Mouse (Mus musculus) liver, postnatal 0 days (tissue): ENCODE results near the gene Lmo4. TPM values are rescaled to one million over a fixed set of nuclear protein-coding genes. Genes with fewer than 3 reads are reported as not detected.

Experiments
- ATAC-seq: fragments of 200-750 bp; cut with Nextera tagmentation; 2 replicates; pipeline ENCODE4 v1.8.0; 2017; ENCODE audit warnings: mild to moderate bottlenecking, moderate library complexity
- DNase-seq: peaks from one replicate; pipeline ENCODE4 v3.0.0-alpha.2; 2016
- H3K27ac ChIP-seq: fragments of 300-500 bp; sonication (generic); 2 replicates; pipeline ENCODE4 v1.5.1; 2014; ENCODE audit warnings: antibody characterized with exemption, moderate library complexity, mild to moderate bottlenecking, low read depth
- H3K27me3 ChIP-seq: fragments of 300-500 bp; sonication (generic); 2 replicates; pipeline ENCODE4 v1.6.1; 2014; ENCODE audit warnings: low read length, control low read depth, mixed read lengths; ENCODE audit not compliant: insufficient read depth
- H3K36me3 ChIP-seq: fragments of 300-500 bp; sonication (generic); replicated peaks from 2 replicates; pipeline ENCODE4 v1.6.1; 2014; ENCODE audit warnings: mild to moderate bottlenecking, control low read depth, low read length, moderate library complexity, mixed read lengths; ENCODE audit not compliant: insufficient read depth
- H3K4me1 ChIP-seq: fragments of 300-500 bp; sonication (generic); 2 replicates; pipeline ENCODE4 v1.6.1; 2014; ENCODE audit warnings: antibody characterized with exemption, mild to moderate bottlenecking, control low read depth; ENCODE audit not compliant: insufficient read depth
- H3K4me2 ChIP-seq: fragments of 300-500 bp; sonication (generic); 2 replicates; pipeline ENCODE4 v1.6.1; 2014; ENCODE audit warnings: low read depth, mild to moderate bottlenecking, low read length, moderate library complexity, mixed read lengths
- H3K4me3 ChIP-seq: fragments of 300-500 bp; sonication (generic); 2 replicates; pipeline ENCODE4 v1.5.1; 2014; ENCODE audit warnings: low read depth, low read length
- H3K9ac ChIP-seq: fragments of 300-500 bp; sonication (generic); replicated peaks from 2 replicates; pipeline ENCODE4 v1.6.1; 2014; ENCODE audit warnings: mild to moderate bottlenecking, moderate library complexity
- H3K9me3 ChIP-seq: fragments of 300-500 bp; sonication (generic); 2 replicates; pipeline ENCODE4 v1.6.1; 2016; ENCODE audit warnings: mild to moderate bottlenecking, control low read depth, low read length, mixed read lengths
- CTCF ChIP-seq: sonication (generic); IDR thresholded peaks from 2 replicates; pipeline ENCODE4 v1.5.1; 2016; ENCODE audit warnings: antibody characterized with exemption, low read depth
- EP300 ChIP-seq: IDR thresholded peaks from 2 replicates; pipeline ENCODE4 v1.6.1; 2016; ENCODE audit warnings: antibody characterized with exemption, low read depth, mild to moderate bottlenecking
- WGBS: fragments of 180-500 bp; shearing (Covaris S2); extraction: QIAGEN DNeasy Blood & Tissue Kit; methylation state at CpG from one replicate; pipeline ENCODE4 v1.1.7; 2014; ENCODE audit not compliant: insufficient replicate concordance; 5-methylcytosine and 5-hydroxymethylcytosine counted together
- polyA plus RNA-seq: library from polyadenylated mRNA; unstranded; fragments of >200 nt; fragmentation: Nextera tagmentation; extraction: Ambion mirVana; gene quantifications from 2 replicates; pipeline ENCODE4 v1.2.1, GENCODE M21; 2015

The Lmo4 gene
- polyA plus RNA-seq, 1 experiment from 2014 or later = 17.4 TPM

GRCm38 (mm10) chr3:144225456-144226240, 20.6 kb upstream of the Lmo4 start:
- Histone ChIP-seq H3K9ac (no peak overlapping the region), H3K27me3 (no peaks in the 10 kb centered on the region), H3K36me3 (no peaks in the 10 kb centered on the region), H3K4me2 (no peak overlapping the region), H3K4me1 (no peaks in the 10 kb centered on the region), H3K9me3 (no peaks in the 10 kb centered on the region), H3K27ac (no peak overlapping the region), H3K4me3 (no peak overlapping the region)
- DNase-seq (no peak), ATAC-seq (no peak)
- TF ChIP-seq EP300 = no peak
- TF ChIP-seq CTCF = no peak
- WGBS = 55% methylated on average over 9 of the region's 9 CpGs

- H3K4me2 ChIP-seq = no peak overlapping the region
Observed at GRCm38 (mm10) chr3:144224594-144224993, 19.6 kb upstream of the Lmo4 start.

GRCm38 (mm10) chr3:144223377-144224105, 18.5 kb upstream of the Lmo4 start:
- no peak for TF ChIP-seq CTCF
- TF ChIP-seq EP300 = no peak
- H3K4me1 ChIP-seq = no peaks in the 10 kb centered on the region
- no peak overlapping the region for H3K27ac ChIP-seq
- DNase-seq (no peak), ATAC-seq (no peak)
- no peak overlapping the region for H3K9ac ChIP-seq
- no peaks in the 10 kb centered on the region for H3K9me3 ChIP-seq
- H3K4me3 ChIP-seq = no peak overlapping the region
- no peaks in the 10 kb centered on the region for H3K36me3 ChIP-seq
- WGBS = 86% methylated on average over 20 of the region's 20 CpGs
- no peak overlapping the region for H3K4me2 ChIP-seq
- H3K27me3 ChIP-seq = no peaks in the 10 kb centered on the region

More at GRCm38 (mm10) chr3:144224594-144224993, 19.6 kb upstream of the Lmo4 start:
- Histone ChIP-seq H3K9ac (no peak overlapping the region), H3K27ac (no peak overlapping the region), H3K4me3 (no peak overlapping the region), H3K36me3 (no peaks in the 10 kb centered on the region), H3K27me3 (no peaks in the 10 kb centered on the region), H3K4me1 (no peaks in the 10 kb centered on the region), H3K9me3 (no peaks in the 10 kb centered on the region)
- TF ChIP-seq EP300 (no peak), CTCF (no peak)
- DNase-seq (no peak), ATAC-seq (no peak)
- WGBS = 71% methylated on average over 7 of the region's 7 CpGs

GRCm38 (mm10) chr3:144222381-144222780, 17.4 kb upstream of the Lmo4 start:
- TF ChIP-seq EP300 (no peak), CTCF (no peak)
- H3K36me3 ChIP-seq = no peaks in the 10 kb centered on the region
- no peaks in the 10 kb centered on the region for H3K27me3 ChIP-seq
- DNase-seq = no peak
- WGBS = 73% methylated on average over 9 of the region's 9 CpGs
- H3K4me2 ChIP-seq = no peak overlapping the region
- H3K4me1 ChIP-seq = no peaks in the 10 kb centered on the region
- H3K27ac ChIP-seq = no peak overlapping the region
- H3K9ac ChIP-seq = no peak overlapping the region
- H3K4me3 ChIP-seq = no peak overlapping the region
- ATAC-seq = no peak
- no peaks in the 10 kb centered on the region for H3K9me3 ChIP-seq

GRCm38 (mm10) chr3:144207498-144207897, 2.5 kb upstream of the Lmo4 start:
- H3K36me3 ChIP-seq = no peaks in the 10 kb centered on the region
- H3K4me2 ChIP-seq = no peak overlapping the region
- WGBS = 43% methylated on average over 5 of the region's 5 CpGs
- no peaks in the 10 kb centered on the region for H3K9me3 ChIP-seq
- no peak overlapping the region for H3K4me3 ChIP-seq
- ATAC-seq (no peak), DNase-seq (peak; percentile 63)
- no peaks in the 10 kb centered on the region for H3K27me3 ChIP-seq
- TF ChIP-seq EP300 = no peak
- peak; percentile 72 for TF ChIP-seq CTCF
- peaks cover 3% of the 10 kb centered on the region; the same call in 1 of the 2 replicates for H3K4me1 ChIP-seq
- no peak overlapping the region for H3K9ac ChIP-seq
- no peak overlapping the region for H3K27ac ChIP-seq

- DNase-seq (no peak), ATAC-seq (no peak)
- H3K4me2 ChIP-seq = no peak overlapping the region
- H3K36me3 ChIP-seq = no peaks in the 10 kb centered on the region
- no peak for TF ChIP-seq EP300
- WGBS = 77% methylated on average over 1 of the region's 1 CpGs
- H3K4me1 ChIP-seq = peaks cover 3% of the 10 kb centered on the region; the same call in 1 of the 2 replicates
- no peaks in the 10 kb centered on the region for H3K9me3 ChIP-seq
- no peak overlapping the region for H3K4me3 ChIP-seq
- H3K27me3 ChIP-seq = no peaks in the 10 kb centered on the region
- no peak overlapping the region for H3K27ac ChIP-seq
- no peak overlapping the region for H3K9ac ChIP-seq
Observed at GRCm38 (mm10) chr3:144206942-144207341, 1.9 kb upstream of the Lmo4 start.
